Mouse (Mus musculus): ENCODE results near the gene Slc22a23. TPM values are rescaled to one million over a fixed set of nuclear protein-coding genes. Genes with fewer than 3 reads are reported as not detected.

Slc22a23 gene
- total and polyA plus RNA-seq, 3 experiments = 0.47 to 1.3 (median 0.85) TPM

DNA sequence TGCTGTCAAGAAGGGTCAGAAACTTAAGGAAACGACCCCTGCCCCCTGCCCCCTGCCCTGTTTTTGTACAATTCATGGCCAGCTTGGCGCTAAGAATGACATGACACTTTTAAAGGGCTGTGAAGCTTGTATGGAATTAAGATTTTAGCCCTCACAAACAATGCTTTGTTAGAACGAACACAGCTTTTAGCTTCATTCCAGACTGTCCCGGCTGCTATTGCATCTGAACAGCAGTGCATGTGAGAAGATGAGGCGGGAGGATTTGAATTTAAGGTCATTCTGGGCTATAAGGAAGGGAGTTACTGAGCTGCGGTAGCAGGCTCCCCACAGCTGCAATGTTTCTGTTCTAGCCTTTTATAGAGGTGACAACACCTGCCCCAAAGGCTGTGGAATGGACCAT lies 96.9 kb downstream of the Slc22a23 start:
- peaks cover 0 to 18% of the 10 kb centered on the region in 2 experiments; a peak in 2 of 4 replicates for H3K4me1 ChIP-seq (ENCODE audit: control insufficient read depth in 1 of 2, insufficient read depth in 2 of 2)
- dilution Hi-C loops (cut with MboI; ENCODE audit: extremely low pct_ligation_motif_present, extremely low pct_unique_long_range_greater_than_20kb, low sequenced_read_pairs) (no loop called here), in situ Hi-C loops (cut with MboI; ENCODE audit: low pct_ligation_motif_present, low pct_unique_long_range_greater_than_20kb, low sequenced_read_pairs) (no loop called here)
- no peaks in the 10 kb centered on the region for H3K9me3 ChIP-seq (replicated peaks; ENCODE audit: low read length)
- H3K27me3 ChIP-seq (replicated peaks) = no peaks in the 10 kb centered on the region
- no peak overlapping the region for H3K4me2 ChIP-seq (ENCODE audit: insufficient read depth, low read depth, poor library complexity, severe bottlenecking)
- no peak overlapping the region for H3K27ac ChIP-seq (ENCODE audit: insufficient read depth, low read depth)
- TF ChIP-seq EP300 (IDR thresholded peaks at IDR 0.05; ENCODE audit: low read length) (no peak), KAT2A (IDR thresholded peaks at IDR 0.05; ENCODE audit: insufficient replicate concordance, low read length) (no peak), MAFK (IDR thresholded peaks at IDR 0.05; ENCODE audit: insufficient replicate concordance, low read length) (no peak), CTCF (conservative IDR thresholded peaks at IDR 0.05 in 1 of 2, IDR thresholded peaks at IDR 0.05 in 1 of 2; ENCODE audit: low read depth in 2 of 2, low read length in 2 of 2) (no peak), RCOR1 (conservative IDR thresholded peaks at IDR 0.05; ENCODE audit: low read depth, low read length) (no peak), BHLHE40 (IDR thresholded peaks at IDR 0.05; ENCODE audit: low read depth, low read length) (no peak), GABPA (IDR thresholded peaks at IDR 0.05; ENCODE audit: insufficient replicate concordance, low read depth, low read length) (no peak), PAX5 (IDR thresholded peaks at IDR 0.05; ENCODE audit: low read length) (no peak), ZMIZ1 (IDR thresholded peaks at IDR 0.05; ENCODE audit: low read depth, low read length) (no peak)
- no peak overlapping the region for H3K9ac ChIP-seq (ENCODE audit: insufficient read depth, low read depth)
- no peak for DNase-seq (ENCODE audit: extremely low read depth)
- H3K79me2 ChIP-seq (replicated peaks; ENCODE audit: control insufficient read depth, extremely low read depth, insufficient read depth, poor library complexity, severe bottlenecking) = no peaks in the 10 kb centered on the region
- H3K4me3 ChIP-seq (replicated peaks in 1 of 3; ENCODE audit: low read depth in 2 of 3, low read length in 2 of 3, poor library complexity in 1 of 3) = no peak overlapping the region
- H3K36me3 ChIP-seq (replicated peaks in 1 of 2; ENCODE audit: control insufficient read depth in 1 of 2, insufficient read depth in 1 of 2, low read length in 1 of 2) = no peaks in the 10 kb centered on the region

GRCm38 (mm10) chr13:34246821-34247220 lies 98.2 kb downstream of the Slc22a23 start:
- in situ Hi-C loops (cut with MboI; ENCODE audit: low pct_ligation_motif_present, low pct_unique_long_range_greater_than_20kb, low sequenced_read_pairs) = no loop called here
- Histone ChIP-seq H3K79me2 (replicated peaks; ENCODE audit: control insufficient read depth, extremely low read depth, insufficient read depth, poor library complexity, severe bottlenecking) (no peaks in the 10 kb centered on the region), H3K27me3 (replicated peaks) (no peaks in the 10 kb centered on the region), H3K4me2 (ENCODE audit: insufficient read depth, low read depth, poor library complexity, severe bottlenecking) (no peak overlapping the region), H3K27ac (ENCODE audit: insufficient read depth, low read depth) (no peak overlapping the region), H3K9me3 (replicated peaks; ENCODE audit: low read length) (no peaks in the 10 kb centered on the region), H3K4me3 (replicated peaks in 1 of 3; ENCODE audit: low read depth in 2 of 3, low read length in 2 of 3, poor library complexity in 1 of 3) (no peak overlapping the region), H3K4me1 (ENCODE audit: control insufficient read depth in 1 of 2, insufficient read depth in 2 of 2) (peaks cover 0 to 17% of the 10 kb centered on the region in 2 experiments; a peak in 2 of 4 replicates), H3K36me3 (replicated peaks in 1 of 2; ENCODE audit: control insufficient read depth in 1 of 2, insufficient read depth in 1 of 2, low read length in 1 of 2) (no peaks in the 10 kb centered on the region), H3K9ac (ENCODE audit: insufficient read depth, low read depth) (no peak overlapping the region)
- DNase-seq (ENCODE audit: extremely low read depth) = no peak
- dilution Hi-C loops (cut with MboI; ENCODE audit: extremely low pct_ligation_motif_present, extremely low pct_unique_long_range_greater_than_20kb, low sequenced_read_pairs) = no loop called here
- TF ChIP-seq MAZ (IDR thresholded peaks at IDR 0.05; ENCODE audit: low read depth, low read length) (no peak), ZKSCAN1 (IDR thresholded peaks at IDR 0.05; ENCODE audit: borderline replicate concordance, low read depth, low read length) (no peak)

- H3K4me2 ChIP-seq (ENCODE audit: insufficient read depth, low read depth, poor library complexity, severe bottlenecking) = no peak overlapping the region
- no peaks in the 10 kb centered on the region for H3K79me2 ChIP-seq (replicated peaks; ENCODE audit: control insufficient read depth, extremely low read depth, insufficient read depth, poor library complexity, severe bottlenecking)
- no peaks in the 10 kb centered on the region for H3K9me3 ChIP-seq (replicated peaks; ENCODE audit: low read length)
- TF ChIP-seq ELF1 (IDR thresholded peaks at IDR 0.05; ENCODE audit: low read depth, low read length) = no peak
- no peak for TF ChIP-seq RCOR1 (conservative IDR thresholded peaks at IDR 0.05; ENCODE audit: low read depth, low read length)
- TF ChIP-seq ZNF384 (IDR thresholded peaks at IDR 0.05; ENCODE audit: low read depth, low read length) = no peak
- TF ChIP-seq USF1 (IDR thresholded peaks at IDR 0.05; ENCODE audit: low read depth, low read length) = no peak
- TF ChIP-seq GABPA (IDR thresholded peaks at IDR 0.05; ENCODE audit: insufficient replicate concordance, low read depth, low read length) = no peak
- TF ChIP-seq E2F4 (IDR thresholded peaks at IDR 0.05; ENCODE audit: insufficient replicate concordance, low read depth, low read length) = no peak
- no peak for TF ChIP-seq PAX5 (IDR thresholded peaks at IDR 0.05; ENCODE audit: low read length)
- no peak for TF ChIP-seq MXI1 (IDR thresholded peaks at IDR 0.05; ENCODE audit: low read depth, low read length)
- TF ChIP-seq TBP (conservative IDR thresholded peaks at IDR 0.05; ENCODE audit: low read depth, low read length) = no peak
- no peak for TF ChIP-seq POLR2A (IDR thresholded peaks at IDR 0.05; ENCODE audit: low read depth, low read length)
- TF ChIP-seq MYC (IDR thresholded peaks at IDR 0.05; ENCODE audit: low read depth, low read length) = no peak
- TF ChIP-seq MAZ (IDR thresholded peaks at IDR 0.05; ENCODE audit: low read depth, low read length) = no peak
- TF ChIP-seq TCF12 (IDR thresholded peaks at IDR 0.05; ENCODE audit: low read depth, low read length) = no peak
- no peak for TF ChIP-seq POLR2AphosphoS2 (IDR thresholded peaks at IDR 0.05; ENCODE audit: low read depth, low read length)
- no peak overlapping the region for H3K4me3 ChIP-seq (replicated peaks in 1 of 3; ENCODE audit: low read depth in 2 of 3, low read length in 2 of 3, poor library complexity in 1 of 3)
- in situ Hi-C loops (cut with MboI; ENCODE audit: low pct_ligation_motif_present, low pct_unique_long_range_greater_than_20kb, low sequenced_read_pairs) = no loop called here
- H3K36me3 ChIP-seq (replicated peaks in 1 of 2; ENCODE audit: control insufficient read depth in 1 of 2, insufficient read depth in 1 of 2, low read length in 1 of 2) = no peaks in the 10 kb centered on the region
- H3K9ac ChIP-seq (ENCODE audit: insufficient read depth, low read depth) = no peak overlapping the region
- H3K4me1 ChIP-seq (ENCODE audit: control insufficient read depth in 1 of 2, insufficient read depth in 2 of 2) = peaks cover 0 to 12% of the 10 kb centered on the region in 2 experiments; a peak in 1 of 4 replicates
- H3K27ac ChIP-seq (ENCODE audit: insufficient read depth, low read depth) = no peak overlapping the region
- H3K27me3 ChIP-seq (replicated peaks) = no peaks in the 10 kb centered on the region
- dilution Hi-C loops (cut with MboI; ENCODE audit: extremely low pct_ligation_motif_present, extremely low pct_unique_long_range_greater_than_20kb, low sequenced_read_pairs) = no loop called here
- no peak for DNase-seq (ENCODE audit: extremely low read depth)
Observed at GRCm38 (mm10) chr13:34245216-34245615, 99.8 kb downstream of the Slc22a23 start.
